Mouse (Mus musculus): Measurements from ENCODE around the gene Wipf1. TPM values are rescaled to one million over a fixed set of nuclear protein-coding genes. Genes with fewer than 3 reads are reported as not detected.

The Wipf1 gene
- polyA plus RNA-seq, 1 experiment from 2014 or later, result 3.7 TPM

DNA sequence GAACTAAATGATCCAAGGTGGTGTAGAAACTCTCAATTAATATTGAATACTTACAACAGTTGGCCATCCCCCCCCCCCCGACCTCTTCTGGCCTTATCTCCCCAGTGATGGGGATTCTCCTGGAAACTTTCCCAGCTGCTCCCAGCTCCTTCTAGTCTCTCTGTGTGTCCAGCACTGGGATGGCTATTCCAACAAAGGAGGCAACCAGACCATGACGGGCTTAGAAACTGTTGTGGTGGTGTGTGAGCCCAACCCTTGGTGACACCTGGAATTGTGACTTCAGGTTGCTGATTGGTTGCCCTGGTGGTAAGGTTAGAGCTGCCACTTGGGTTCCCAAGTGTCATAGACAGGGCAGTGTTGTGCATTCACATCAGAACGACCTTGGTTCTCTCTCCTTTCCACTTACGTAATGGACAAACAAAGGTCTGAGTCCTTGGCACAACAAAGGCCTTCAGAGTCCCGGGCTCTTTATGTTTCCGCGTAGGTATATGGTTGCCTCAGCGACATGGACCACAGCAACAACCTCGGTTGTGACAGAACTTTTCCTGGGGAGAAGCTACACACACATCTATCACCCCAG, 123.1 kb downstream of the Wipf1 start:
- Histone ChIP-seq H3K4me3 (no peak overlapping the region), H3K9me3 (no peaks in the 10 kb centered on the region), H3K4me1 (replicated peaks) (peaks cover 8% of the 10 kb centered on the region), H3K27me3 (no peaks in the 10 kb centered on the region), H3K27ac (replicated peaks) (no peak overlapping the region), H3K36me3 (no peaks in the 10 kb centered on the region), H3K4me2 (no peak overlapping the region), H3K9ac (no peak overlapping the region)
- no peak for ATAC-seq (ENCODE audit: low read depth)
- WGBS, result 89% methylated on average over 9 of the region's 9 CpGs

- no peak for ATAC-seq (ENCODE audit: low read depth)
- Histone ChIP-seq H3K27ac (replicated peaks) (no peak overlapping the region), H3K9ac (no peak overlapping the region), H3K4me3 (no peak overlapping the region), H3K9me3 (no peaks in the 10 kb centered on the region), H3K27me3 (no peaks in the 10 kb centered on the region), H3K36me3 (no peaks in the 10 kb centered on the region), H3K4me2 (no peak overlapping the region), H3K4me1 (replicated peaks) (peaks cover 9% of the 10 kb centered on the region)
- WGBS, result 92% methylated on average over 7 of the region's 7 CpGs
Observed at GRCm38 (mm10) chr2:73404980-73405379, 124.6 kb downstream of the Wipf1 start.

- Histone ChIP-seq H3K4me1 (replicated peaks) (peaks cover 9% of the 10 kb centered on the region), H3K27me3 (no peaks in the 10 kb centered on the region), H3K4me2 (no peak overlapping the region), H3K36me3 (no peaks in the 10 kb centered on the region), H3K9ac (no peak overlapping the region), H3K27ac (replicated peaks) (no peak overlapping the region), H3K4me3 (no peak overlapping the region), H3K9me3 (no peaks in the 10 kb centered on the region)
- WGBS, result 86% methylated on average over 9 of the region's 9 CpGs
- no peak for ATAC-seq (ENCODE audit: low read depth)
Observed at GRCm38 (mm10) chr2:73404442-73404841, 125.1 kb downstream of the Wipf1 start.

GRCm38 (mm10) chr2:73403385-73404013, 126.0 kb downstream of the Wipf1 start:
- no peak for ATAC-seq (ENCODE audit: low read depth)

DNA sequence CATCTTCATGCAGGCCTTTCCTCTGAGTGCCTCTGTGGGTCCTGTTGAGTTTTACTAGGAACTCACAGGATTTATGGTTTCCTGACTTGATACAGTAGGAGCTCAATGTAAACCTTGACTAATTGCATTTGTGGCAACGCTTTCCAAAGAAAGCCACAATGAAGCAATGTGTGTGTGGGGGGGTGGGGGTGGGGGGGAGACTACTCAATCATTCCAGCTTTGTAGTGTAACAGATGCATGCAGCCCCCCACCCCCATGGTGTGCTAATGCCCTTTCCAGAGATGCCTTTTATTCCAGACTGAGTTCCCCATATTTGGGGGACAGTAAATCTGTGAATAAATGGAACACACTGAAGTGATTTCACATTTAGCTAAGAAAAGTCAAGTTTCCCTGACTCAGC, 127.8 kb downstream of the Wipf1 start:
- H3K4me1 ChIP-seq (replicated peaks), result peaks cover 9% of the 10 kb centered on the region
- no peak overlapping the region for H3K9ac ChIP-seq
- no peaks in the 10 kb centered on the region for H3K36me3 ChIP-seq
- H3K27me3 ChIP-seq, result no peaks in the 10 kb centered on the region
- no peak overlapping the region for H3K27ac ChIP-seq (replicated peaks)
- peak; percentile 43; the same call in 1 of the 2 replicates for ATAC-seq (ENCODE audit: low read depth)
- WGBS, result 10% methylated on average over 1 of the region's 1 CpGs
- no peak overlapping the region for H3K4me3 ChIP-seq
- no peak overlapping the region for H3K4me2 ChIP-seq
- no peaks in the 10 kb centered on the region for H3K9me3 ChIP-seq

More at GRCm38 (mm10) chr2:73403385-73404013, 126.0 kb downstream of the Wipf1 start:
- H3K9ac ChIP-seq, result no peak overlapping the region
- H3K27me3 ChIP-seq, result no peaks in the 10 kb centered on the region
- no peaks in the 10 kb centered on the region for H3K36me3 ChIP-seq
- no peaks in the 10 kb centered on the region for H3K9me3 ChIP-seq
- H3K4me2 ChIP-seq, result no peak overlapping the region
- H3K27ac ChIP-seq (replicated peaks), result no peak overlapping the region
- H3K4me3 ChIP-seq, result no peak overlapping the region
- 79% methylated on average over 15 of the region's 15 CpGs for WGBS
- peaks cover 9% of the 10 kb centered on the region for H3K4me1 ChIP-seq (replicated peaks)

- H3K9ac ChIP-seq, result no peak overlapping the region
- H3K9me3 ChIP-seq, result no peaks in the 10 kb centered on the region
- WGBS, result 97% methylated on average over 2 of the region's 2 CpGs
- no peaks in the 10 kb centered on the region for H3K36me3 ChIP-seq
- H3K27me3 ChIP-seq, result no peaks in the 10 kb centered on the region
- H3K4me3 ChIP-seq, result no peak overlapping the region
- no peak overlapping the region for H3K27ac ChIP-seq (replicated peaks)
- no peak overlapping the region for H3K4me2 ChIP-seq
- no peak for ATAC-seq (ENCODE audit: low read depth)
- peaks cover 9% of the 10 kb centered on the region for H3K4me1 ChIP-seq (replicated peaks)
Observed at GRCm38 (mm10) chr2:73397476-73397875, 132.1 kb downstream of the Wipf1 start.

- H3K9ac ChIP-seq, result no peak overlapping the region
- no peaks in the 10 kb centered on the region for H3K36me3 ChIP-seq
- no peak for ATAC-seq (ENCODE audit: low read depth)
- no peaks in the 10 kb centered on the region for H3K27me3 ChIP-seq
- no peak overlapping the region for H3K4me3 ChIP-seq
- H3K9me3 ChIP-seq, result no peaks in the 10 kb centered on the region
- H3K27ac ChIP-seq (replicated peaks), result no peak overlapping the region
- peaks cover 5% of the 10 kb centered on the region for H3K4me1 ChIP-seq (replicated peaks)
- WGBS, result 90% methylated on average over 3 of the region's 3 CpGs
- no peak overlapping the region for H3K4me2 ChIP-seq
Observed at GRCm38 (mm10) chr2:73396828-73397325, 132.7 kb downstream of the Wipf1 start.

- 78% methylated on average over 8 of the region's 8 CpGs for WGBS
- Histone ChIP-seq H3K36me3 (no peaks in the 10 kb centered on the region), H3K4me1 (replicated peaks) (no peaks in the 10 kb centered on the region), H3K9ac (no peak overlapping the region), H3K27ac (replicated peaks) (no peak overlapping the region), H3K9me3 (no peaks in the 10 kb centered on the region), H3K4me2 (no peak overlapping the region), H3K4me3 (no peak overlapping the region), H3K27me3 (no peaks in the 10 kb centered on the region)
- no peak for ATAC-seq (ENCODE audit: low read depth)
Observed at GRCm38 (mm10) chr2:73395516-73395915, 134.0 kb downstream of the Wipf1 start.

DNA sequence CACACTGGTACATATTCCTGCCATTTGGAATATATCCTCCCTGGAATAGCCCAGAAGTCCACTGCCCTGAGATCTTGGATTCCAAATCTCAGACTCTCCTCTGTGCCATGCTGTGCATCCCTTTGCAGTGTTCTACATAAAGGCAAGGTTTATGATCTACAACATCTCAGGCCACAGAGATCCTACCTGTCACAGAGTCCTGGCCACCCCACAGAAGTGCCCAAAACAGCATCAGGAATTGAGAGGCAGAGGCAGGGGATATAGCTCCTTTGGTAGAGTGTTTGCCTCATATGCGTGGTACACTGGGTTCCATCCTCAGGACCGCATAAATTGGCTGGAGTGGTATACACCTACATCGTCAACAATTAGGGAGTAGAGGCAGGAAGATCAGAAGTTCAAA, 135.1 kb downstream of the Wipf1 start:
- WGBS, result 89% methylated on average over 3 of the region's 3 CpGs
- no peak overlapping the region for H3K4me3 ChIP-seq
- H3K36me3 ChIP-seq, result no peaks in the 10 kb centered on the region
- no peaks in the 10 kb centered on the region for H3K4me1 ChIP-seq (replicated peaks)
- H3K27me3 ChIP-seq, result no peaks in the 10 kb centered on the region
- H3K27ac ChIP-seq (replicated peaks), result no peak overlapping the region
- no peak for ATAC-seq (ENCODE audit: low read depth)
- no peaks in the 10 kb centered on the region for H3K9me3 ChIP-seq
- H3K4me2 ChIP-seq, result no peak overlapping the region
- no peak overlapping the region for H3K9ac ChIP-seq

DNA sequence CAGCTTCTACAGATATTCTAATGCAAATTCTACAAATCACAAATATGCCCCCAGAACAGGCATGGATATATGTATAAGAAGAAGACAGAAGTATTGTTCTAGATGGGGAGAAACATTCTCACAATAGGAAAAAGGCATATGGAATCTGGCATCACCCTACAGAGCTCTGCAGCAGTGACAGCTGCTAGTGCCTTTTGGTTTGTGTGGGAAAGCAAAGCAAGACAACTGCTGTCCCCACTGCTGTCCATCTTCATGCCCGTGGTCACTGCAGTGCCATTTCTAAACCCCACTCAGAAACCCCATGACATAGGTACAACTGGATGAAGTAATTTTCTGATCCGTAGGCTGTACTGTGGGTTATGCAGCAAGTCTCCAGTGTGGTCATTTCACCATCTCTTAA, 136.8 kb downstream of the Wipf1 start:
- Histone ChIP-seq H3K27ac (replicated peaks) (no peak overlapping the region), H3K36me3 (no peaks in the 10 kb centered on the region), H3K4me3 (no peak overlapping the region), H3K4me1 (replicated peaks) (no peaks in the 10 kb centered on the region), H3K4me2 (no peak overlapping the region), H3K27me3 (no peaks in the 10 kb centered on the region), H3K9me3 (no peaks in the 10 kb centered on the region), H3K9ac (no peak overlapping the region)
- WGBS, result 86% methylated on average over 2 of the region's 2 CpGs
- ATAC-seq (ENCODE audit: low read depth), result no peak

DNA sequence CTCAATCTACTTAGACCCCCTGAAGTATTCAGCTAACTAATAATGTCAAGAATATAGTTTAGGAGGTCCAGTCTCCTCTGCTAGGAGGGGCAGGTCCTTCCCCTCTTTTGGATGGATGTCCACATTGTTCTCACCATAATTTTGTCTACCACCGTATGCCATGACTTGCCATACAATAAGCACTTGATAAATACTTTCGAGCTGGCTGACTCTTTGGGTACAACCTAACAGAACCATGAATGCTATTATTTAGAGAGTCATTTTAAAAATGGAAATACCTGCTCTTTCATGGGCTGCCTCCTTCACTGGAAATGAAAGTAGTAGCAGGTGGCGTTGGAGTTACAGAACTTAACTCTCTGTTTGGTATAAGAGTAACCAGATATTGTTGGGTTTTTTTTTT, 139.6 kb downstream of the Wipf1 start:
- Histone ChIP-seq H3K4me3 (no peak overlapping the region), H3K4me2 (no peak overlapping the region), H3K27ac (replicated peaks) (no peak overlapping the region), H3K4me1 (replicated peaks) (peaks cover 9% of the 10 kb centered on the region), H3K36me3 (no peaks in the 10 kb centered on the region), H3K9ac (no peak overlapping the region), H3K9me3 (no peaks in the 10 kb centered on the region), H3K27me3 (no peaks in the 10 kb centered on the region)
- WGBS, result 89% methylated on average over 3 of the region's 3 CpGs
- no peak for ATAC-seq (ENCODE audit: low read depth)

DNA sequence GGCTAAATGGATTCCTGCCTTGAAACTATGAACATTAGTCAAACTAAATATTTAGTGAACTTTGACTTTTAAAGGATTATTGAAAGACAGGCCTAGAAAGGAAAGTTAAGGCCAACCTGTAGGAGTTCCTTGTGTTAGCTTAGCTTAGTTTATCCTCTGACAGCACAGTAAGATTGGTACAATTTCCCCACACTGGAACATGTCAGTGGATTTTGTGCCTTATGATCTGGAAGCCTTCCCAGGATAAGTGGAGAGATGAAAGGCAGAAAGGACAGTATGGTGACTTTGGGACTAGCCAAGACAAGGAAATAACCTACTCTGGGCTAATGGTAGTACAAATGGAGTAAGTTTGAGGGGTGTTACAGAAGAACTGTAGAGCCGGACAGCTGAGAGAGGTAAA, 141.7 kb downstream of the Wipf1 start:
- H3K9me3 ChIP-seq, result no peaks in the 10 kb centered on the region
- no peak for ATAC-seq (ENCODE audit: low read depth)
- WGBS, result 97% methylated on average over 1 of the region's 1 CpGs
- no peaks in the 10 kb centered on the region for H3K36me3 ChIP-seq
- no peak overlapping the region for H3K4me3 ChIP-seq
- peaks cover 9% of the 10 kb centered on the region for H3K4me1 ChIP-seq (replicated peaks)
- H3K4me2 ChIP-seq, result no peak overlapping the region
- no peak overlapping the region for H3K27ac ChIP-seq (replicated peaks)
- no peaks in the 10 kb centered on the region for H3K27me3 ChIP-seq
- H3K9ac ChIP-seq, result no peak overlapping the region
